Mouse (Mus musculus) cortical plate, adult 2 months (tissue): ENCODE results near the gene Cyp1b1.

ENCODE experiments used
- CTCF ChIP-seq: fragments of 200-500 bp; IDR thresholded peaks from 2 replicates; pipeline ENCODE4 v1.5.1; 2011; ENCODE audit warnings: mild to moderate bottlenecking, control low read depth, low read length; ENCODE audit not compliant: insufficient read depth; ENCODE audit errors: extremely low read depth
- POLR2A ChIP-seq: fragments of 200-500 bp; IDR thresholded peaks from 2 replicates; pipeline ENCODE4 v1.6.1; 2011; ENCODE audit warnings: mild to moderate bottlenecking, low read length, control low read depth; ENCODE audit not compliant: insufficient read depth; ENCODE audit errors: extremely low read depth

GRCm38 (mm10) chr17:79663393-79664105 lies 51.3 kb downstream of the Cyp1b1 start:
- TF ChIP-seq POLR2A (no peak), CTCF (no peak)
